Mouse (Mus musculus): ENCODE results near the gene Dlg2. TPM values are rescaled to one million over a fixed set of nuclear protein-coding genes. Genes with fewer than 3 reads are reported as not detected.
"Not testable (repeated sequence)": the region's sequence is repeated elsewhere in the genome, so short reads cannot be mapped to it uniquely, and the experiment has no call there.

The Dlg2 gene
- polyA plus RNA-seq, 1 experiment from 2014 or later: 1.5 TPM

- in situ Hi-C loops (cut with MboI; ENCODE audit: low pct_unique_long_range_greater_than_20kb): no loop called here
- no peak for TF ChIP-seq CTCF (IDR thresholded peaks at IDR 0.05)
- ChIA-PET POLR2A (no interaction called here), CTCF (no interaction called here)
- ATAC-seq: no peak
- no peak for DNase-seq (ENCODE audit: low read depth, low spot score)
- H3K27me3 ChIP-seq: no peaks in the 10 kb centered on the region
These were observed 315.1 kb downstream of the Dlg2 start for GRCm38 (mm10) chr7:90791522-90791921.

- POLR2A ChIA-PET: no interaction called here
- no peak for DNase-seq (ENCODE audit: low read depth, low spot score)
- H3K27me3 ChIP-seq: peaks cover 4% of the 10 kb centered on the region
- no peak for ATAC-seq
- in situ Hi-C loops (cut with MboI; ENCODE audit: low pct_unique_long_range_greater_than_20kb): no loop called here
- TF ChIP-seq CTCF (IDR thresholded peaks at IDR 0.05): no peak
- CTCF ChIA-PET: no interaction called here
These were observed 349.2 kb downstream of the Dlg2 start for GRCm38 (mm10) chr7:90825640-90826039.

- in situ Hi-C loops (cut with MboI; ENCODE audit: low pct_unique_long_range_greater_than_20kb): no loop called here
- CTCF ChIA-PET: interaction anchor here (1.0 kb wide), 1 partner anchor 17 kb away, joined by 3 read pairs; no protein-coding TSS in a partner anchor
- POLR2A ChIA-PET: no interaction called here
- no peak for TF ChIP-seq CTCF (IDR thresholded peaks at IDR 0.05)
- peaks cover 3% of the 10 kb centered on the region for H3K27me3 ChIP-seq
- DNase-seq (ENCODE audit: low read depth, low spot score): no peak
- no peak for ATAC-seq
These were observed 364.8 kb downstream of the Dlg2 start for GRCm38 (mm10) chr7:90841276-90841675.

- DNase-seq (ENCODE audit: low read depth, low spot score) (no peak), ATAC-seq (no peak)
- in situ Hi-C loops (cut with MboI; ENCODE audit: low pct_unique_long_range_greater_than_20kb): no loop called here
- ChIA-PET CTCF (no interaction called here), POLR2A (no interaction called here)
- peaks cover 3% of the 10 kb centered on the region for H3K27me3 ChIP-seq
- no peak for TF ChIP-seq CTCF (IDR thresholded peaks at IDR 0.05)
These were observed 367.1 kb downstream of the Dlg2 start for GRCm38 (mm10) chr7:90843345-90844293.

GRCm38 (mm10) chr7:90876796-90877195 is 400.3 kb downstream of the Dlg2 start:
- ATAC-seq; in situ Hi-C loops (cut with MboI; ENCODE audit: low pct_unique_long_range_greater_than_20kb): not testable (repeated sequence)

GRCm38 (mm10) chr7:90882740-90883139 is 406.3 kb downstream of the Dlg2 start:
- POLR2A ChIA-PET: no interaction called here
- no peak for TF ChIP-seq CTCF (IDR thresholded peaks at IDR 0.05)
- H3K27me3 ChIP-seq: peaks cover 7% of the 10 kb centered on the region
- in situ Hi-C loops (cut with MboI; ENCODE audit: low pct_unique_long_range_greater_than_20kb): no loop called here
- no peak for DNase-seq (ENCODE audit: low read depth, low spot score)
- CTCF ChIA-PET: no interaction called here
- no peak for ATAC-seq

More at GRCm38 (mm10) chr7:90876796-90877195, 400.3 kb downstream of the Dlg2 start:
- CTCF ChIA-PET; DNase-seq (ENCODE audit: low read depth, low spot score): not testable (repeated sequence)
- H3K27me3 ChIP-seq: peaks cover 15% of the 10 kb centered on the region
- POLR2A ChIA-PET: interaction anchor here (1.0 kb wide), 1 partner anchor 11 kb away, joined by 5 read pairs; no protein-coding TSS in a partner anchor

GRCm38 (mm10) chr7:90886396-90887006 is 410.0 kb downstream of the Dlg2 start:
- in situ Hi-C loops (cut with MboI; ENCODE audit: low pct_unique_long_range_greater_than_20kb): no loop called here
- POLR2A ChIA-PET: no interaction called here
- ATAC-seq: no peak
- peaks cover 7% of the 10 kb centered on the region for H3K27me3 ChIP-seq
- CTCF ChIA-PET: no interaction called here
- DNase-seq (ENCODE audit: low read depth, low spot score): no peak
- TF ChIP-seq CTCF (IDR thresholded peaks at IDR 0.05): no peak

GRCm38 (mm10) chr7:90887007-90887720 is 410.7 kb downstream of the Dlg2 start:
- no peak for DNase-seq (ENCODE audit: low read depth, low spot score)
- ATAC-seq: no peak
- CTCF ChIA-PET: no interaction called here
- POLR2A ChIA-PET: interaction anchor here (1.2 kb wide), 1 partner anchor 10 kb away, joined by 5 read pairs; no protein-coding TSS in a partner anchor
- in situ Hi-C loops (cut with MboI; ENCODE audit: low pct_unique_long_range_greater_than_20kb): no loop called here
- peaks cover 7% of the 10 kb centered on the region for H3K27me3 ChIP-seq
- no peak for TF ChIP-seq CTCF (IDR thresholded peaks at IDR 0.05)

- ChIA-PET CTCF (no interaction called here), POLR2A (no interaction called here)
- DNase-seq (ENCODE audit: low read depth, low spot score) (no peak), ATAC-seq (no peak)
- H3K27me3 ChIP-seq: peaks cover 3% of the 10 kb centered on the region
- no peak for TF ChIP-seq CTCF (IDR thresholded peaks at IDR 0.05)
- in situ Hi-C loops (cut with MboI; ENCODE audit: low pct_unique_long_range_greater_than_20kb): no loop called here
These were observed 451.0 kb downstream of the Dlg2 start for GRCm38 (mm10) chr7:90927441-90927840.

- H3K27me3 ChIP-seq: no peaks in the 10 kb centered on the region
- DNase-seq (ENCODE audit: low read depth, low spot score): no peak
- in situ Hi-C loops (cut with MboI; ENCODE audit: low pct_unique_long_range_greater_than_20kb): no loop called here
- CTCF ChIA-PET: no interaction called here
- no peak for TF ChIP-seq CTCF (IDR thresholded peaks at IDR 0.05)
- ATAC-seq: no peak
- POLR2A ChIA-PET: no interaction called here
These were observed 464.3 kb downstream of the Dlg2 start for GRCm38 (mm10) chr7:90940726-90941125.
